Mouse (Mus musculus): Measurements from ENCODE around the gene Nupl2.

Nupl2 gene

DNA sequence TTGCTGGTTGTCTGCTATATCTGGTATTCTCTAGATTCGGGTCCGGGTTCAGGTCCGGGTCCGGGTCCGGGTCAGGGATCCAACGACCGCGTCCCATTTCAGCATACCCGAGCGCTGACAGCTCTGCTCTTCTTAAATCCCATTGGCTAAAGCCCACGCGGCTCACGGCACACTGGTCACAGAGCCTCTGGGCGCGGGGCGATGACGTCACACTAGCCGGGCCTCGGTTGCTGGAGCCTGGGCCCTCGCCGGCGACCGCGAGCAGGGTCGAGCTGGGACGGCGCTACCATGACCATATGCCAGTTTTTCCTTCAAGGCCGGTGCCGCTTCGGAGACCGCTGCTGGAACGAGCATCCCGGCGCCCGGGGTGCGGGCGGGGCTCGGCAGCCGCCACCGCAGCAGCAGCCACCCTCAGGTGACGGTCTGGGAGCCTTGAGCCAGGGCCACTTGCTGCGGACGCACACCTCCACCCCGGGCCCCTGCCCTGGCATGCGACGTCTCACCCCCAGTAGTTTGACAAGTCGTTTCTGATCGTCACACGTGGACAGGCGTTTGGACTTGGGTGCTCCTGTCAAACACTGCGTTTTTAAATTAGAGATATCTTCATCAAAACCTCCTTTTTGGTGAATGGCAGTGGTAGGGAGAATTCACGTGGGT lies at the start of gene Nupl2:
Gene Nupl2, plus strand, starts transcription at position 175 of the 657 bp plus-strand sequence.
- DNase-seq (ENCODE audit: low read depth), result peak; percentile 94

DNA sequence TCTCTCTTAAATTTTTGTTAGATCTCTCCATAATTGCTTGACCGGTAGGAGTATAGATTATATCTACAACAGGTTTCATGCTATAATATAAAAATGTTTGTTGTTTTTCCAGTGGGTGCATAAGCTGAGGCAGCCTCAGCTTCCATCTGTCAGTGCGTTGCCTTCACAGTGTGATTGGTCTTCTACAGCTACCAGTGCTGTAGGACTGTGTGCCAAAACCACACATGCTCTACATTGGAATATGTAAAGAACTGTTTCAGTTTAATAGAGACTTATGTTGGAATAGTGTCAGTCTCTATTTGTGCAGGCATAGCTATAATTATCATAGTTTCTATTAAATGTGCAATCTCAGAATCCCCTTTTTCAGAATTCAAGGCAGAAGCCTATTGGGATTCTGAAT lies 42.5 kb upstream of the Nupl2 start:
- DNase-seq (ENCODE audit: low read depth), result no peak

DNA sequence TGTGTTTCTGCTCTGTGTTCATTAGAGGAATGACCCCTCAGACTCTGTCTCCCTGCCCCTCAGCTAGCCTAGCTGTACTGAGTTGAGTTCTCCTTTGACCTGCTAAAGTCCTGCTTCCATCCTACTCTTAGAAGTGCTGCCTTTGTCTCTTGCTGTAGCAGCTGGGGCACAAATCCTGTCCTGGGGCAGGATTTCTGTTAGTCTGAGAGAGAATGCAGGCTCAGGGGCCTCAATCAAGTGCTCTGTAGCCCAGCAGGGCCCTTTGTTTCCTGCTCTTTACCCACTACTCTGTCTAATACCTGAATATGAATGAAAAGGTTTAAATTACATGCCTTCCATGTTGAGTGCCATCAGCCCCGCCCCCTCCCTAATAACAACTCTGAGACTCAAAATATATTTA lies 40.6 kb upstream of the Nupl2 start:
- no peak for DNase-seq (ENCODE audit: low read depth)

DNA sequence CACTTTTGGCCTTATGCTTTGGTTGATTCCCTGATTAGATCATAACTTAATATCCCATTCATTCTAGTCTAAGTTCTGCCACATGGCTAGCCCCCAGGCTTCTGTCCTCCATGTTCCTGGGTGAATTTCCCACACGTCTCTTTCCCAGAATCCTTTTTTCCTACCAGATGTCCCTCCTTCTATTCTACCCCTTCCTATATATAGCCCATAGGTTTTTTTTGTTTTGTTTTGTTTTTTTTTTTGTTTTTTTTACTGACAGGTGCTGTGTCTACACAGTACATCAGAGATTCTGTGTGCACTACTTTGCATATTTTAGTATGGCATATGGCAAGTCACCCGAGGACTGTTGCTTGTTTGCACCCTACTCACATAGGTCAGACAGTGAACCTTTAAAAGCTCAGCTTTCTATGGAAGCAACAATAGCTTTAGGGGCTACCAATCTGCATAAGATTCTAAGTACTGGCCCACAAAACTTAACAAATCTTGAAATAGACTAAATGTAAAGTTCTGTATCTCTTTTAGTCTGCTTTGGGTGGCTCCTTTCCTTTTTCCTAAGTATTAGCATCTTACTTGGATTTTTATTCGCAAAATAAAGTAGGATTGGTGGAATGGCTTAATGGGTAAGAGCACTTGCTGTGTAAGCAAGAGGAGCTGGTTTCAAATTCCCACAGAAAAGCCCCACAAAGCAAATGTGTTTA lies 40.0 kb upstream of the Nupl2 start:
- DNase-seq (ENCODE audit: low read depth), result no peak

DNA sequence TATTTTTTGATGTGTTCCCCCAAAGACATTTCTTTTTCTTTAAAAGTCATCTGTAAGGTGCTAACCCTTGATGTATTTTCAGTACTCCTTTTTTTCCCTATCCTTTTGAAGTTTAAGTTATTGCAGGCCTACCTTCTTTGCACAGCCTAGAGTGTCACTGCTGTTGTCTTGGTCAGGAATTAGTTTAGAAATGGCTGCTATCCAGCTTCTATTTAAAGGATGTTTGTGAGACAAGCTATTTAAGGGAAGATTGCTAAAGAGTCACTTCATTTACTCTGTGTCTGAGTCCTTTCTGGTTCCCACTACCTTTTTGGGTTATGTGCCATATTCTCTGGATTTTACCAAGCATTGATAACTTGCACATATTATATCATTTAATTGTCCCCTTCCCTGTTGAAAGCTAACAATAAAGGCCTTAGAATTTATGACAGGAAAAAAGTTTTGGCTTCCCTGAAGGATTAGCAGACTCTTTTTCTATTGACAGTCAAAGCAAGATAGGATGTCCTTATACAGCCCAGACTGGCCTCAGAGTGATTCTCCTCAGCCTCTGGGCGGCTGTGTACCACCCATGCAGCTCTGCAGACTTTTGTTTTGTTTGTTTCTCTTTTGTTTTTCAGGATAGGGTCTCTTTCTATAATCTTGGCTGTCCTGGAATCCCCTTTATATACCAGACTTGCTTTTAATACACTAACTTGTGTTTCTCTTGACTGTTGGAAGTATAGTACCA lies 38.7 kb upstream of the Nupl2 start:
- DNase-seq (ENCODE audit: low read depth), result no peak

DNA sequence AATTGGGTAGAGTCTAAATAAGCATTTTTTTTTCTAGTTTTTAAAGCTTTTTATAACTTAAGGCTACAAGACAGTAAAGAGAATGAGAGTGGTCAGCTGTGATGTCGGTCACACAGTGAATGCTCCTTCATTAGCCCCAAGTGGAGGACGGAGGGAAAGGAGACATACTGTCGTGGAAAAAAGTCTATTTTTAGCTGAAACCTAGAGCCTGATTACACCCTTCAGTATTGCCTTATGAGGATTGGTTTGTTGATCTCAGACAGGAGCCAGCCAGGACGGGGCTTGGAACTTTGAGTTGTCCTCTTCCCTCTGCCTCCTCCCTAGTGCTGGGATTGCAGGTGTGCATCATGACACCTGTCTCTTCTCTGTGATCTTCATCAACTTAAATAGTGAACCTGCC lies 37.8 kb upstream of the Nupl2 start:
- no peak for DNase-seq (ENCODE audit: low read depth)

DNA sequence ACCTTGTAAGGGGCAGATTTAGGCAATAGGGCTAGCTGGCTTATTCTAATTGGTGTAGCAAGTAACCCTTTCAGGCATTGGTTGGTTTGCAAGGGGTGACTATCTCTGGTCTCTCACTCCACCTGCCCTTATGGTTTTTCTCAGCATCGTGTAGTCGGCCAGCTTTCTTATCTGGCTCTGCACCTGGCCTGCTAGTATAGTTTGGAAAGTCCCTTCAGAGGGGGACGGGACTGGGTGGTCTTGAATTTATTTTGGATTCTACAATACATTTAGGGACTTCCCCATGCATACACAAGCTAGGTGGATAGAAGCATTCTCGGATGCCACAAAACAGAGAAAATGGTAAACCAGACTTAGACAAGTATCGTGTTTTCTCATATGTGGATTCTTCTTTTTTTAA lies 17.8 kb upstream of the Nupl2 start:
- DNase-seq (ENCODE audit: low read depth), result no peak

DNA sequence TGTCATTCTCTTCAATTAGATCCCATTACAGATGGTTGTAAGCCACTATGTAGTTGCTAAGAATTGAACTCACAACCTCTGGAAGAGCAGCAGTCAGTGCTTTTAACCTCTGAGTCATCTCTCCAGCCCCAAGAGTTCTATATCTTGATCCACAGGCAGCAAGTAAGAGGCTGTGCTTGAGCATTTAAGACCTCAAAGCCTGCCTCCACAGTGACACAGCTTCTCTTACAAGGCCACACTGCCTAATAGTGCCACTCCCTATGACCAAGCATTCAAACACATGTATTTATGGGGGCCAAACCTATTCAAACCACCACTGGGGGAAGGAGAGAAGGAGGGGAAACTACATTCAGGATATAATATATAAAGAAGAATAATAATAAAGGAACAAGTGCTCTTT lies 12.6 kb upstream of the Nupl2 start:
- DNase-seq (ENCODE audit: low read depth), result no peak

DNA sequence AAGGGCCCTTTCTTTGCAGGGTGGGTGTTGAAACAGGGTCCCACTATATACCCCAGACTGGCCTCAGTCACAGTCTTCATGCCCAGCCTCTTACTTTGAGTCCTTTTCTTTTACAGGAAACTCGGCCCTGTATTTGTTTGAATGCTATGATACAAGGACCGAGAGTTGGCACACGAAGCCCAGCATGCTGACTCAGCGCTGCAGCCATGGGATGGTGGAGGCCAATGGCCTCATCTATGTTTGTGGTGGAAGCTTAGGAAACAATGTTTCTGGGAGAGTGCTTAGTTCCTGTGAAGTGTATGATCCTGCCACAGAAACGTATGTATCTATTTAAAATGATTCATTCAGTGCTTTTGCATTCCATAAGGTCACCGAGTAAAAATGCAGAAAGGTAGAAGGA lies 8.0 kb upstream of the Nupl2 start:
- DNase-seq (ENCODE audit: low read depth), result no peak

DNA sequence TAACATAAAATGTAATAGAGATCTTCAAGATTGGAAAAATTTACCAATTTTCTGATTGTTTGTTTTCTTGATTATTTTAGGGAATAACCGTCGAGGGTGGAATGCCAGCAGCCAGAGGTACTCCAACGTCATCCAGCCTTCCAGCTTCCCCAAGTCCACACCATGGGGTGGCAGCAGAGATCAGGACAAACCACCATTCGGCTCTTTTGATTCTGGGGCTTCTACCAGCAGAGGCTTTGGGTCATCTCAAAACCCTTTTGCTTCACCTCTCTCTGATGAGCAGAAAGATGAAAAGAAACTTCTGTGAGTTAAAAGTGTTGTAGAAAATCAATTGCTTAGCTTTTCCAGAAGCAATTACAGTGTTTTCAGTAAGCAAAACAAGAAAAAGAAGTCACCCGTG lies 2.5 kb downstream of the Nupl2 start:
- peak; percentile 21 for DNase-seq (ENCODE audit: low read depth)

DNA sequence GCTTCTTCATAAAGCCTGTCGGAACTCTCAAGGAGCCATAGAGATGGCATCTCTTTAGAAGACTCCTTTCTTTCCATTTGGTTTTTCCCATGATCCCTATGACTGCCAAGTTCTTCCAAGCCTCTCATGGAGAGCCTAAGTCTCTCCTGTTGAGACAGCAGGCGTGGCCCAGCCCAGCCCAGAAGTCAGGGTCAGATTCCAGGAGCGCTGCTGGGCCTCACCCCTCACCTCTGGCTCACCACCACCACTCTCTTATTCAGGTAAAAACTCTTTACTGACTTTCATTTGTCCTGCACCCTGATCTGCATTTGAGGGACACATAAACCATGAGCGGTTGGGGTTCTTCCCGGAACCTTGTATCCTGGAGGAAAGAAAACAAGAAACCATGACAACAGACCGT lies 5.1 kb downstream of the Nupl2 start:
- DNase-seq (ENCODE audit: low read depth), result no peak

DNA sequence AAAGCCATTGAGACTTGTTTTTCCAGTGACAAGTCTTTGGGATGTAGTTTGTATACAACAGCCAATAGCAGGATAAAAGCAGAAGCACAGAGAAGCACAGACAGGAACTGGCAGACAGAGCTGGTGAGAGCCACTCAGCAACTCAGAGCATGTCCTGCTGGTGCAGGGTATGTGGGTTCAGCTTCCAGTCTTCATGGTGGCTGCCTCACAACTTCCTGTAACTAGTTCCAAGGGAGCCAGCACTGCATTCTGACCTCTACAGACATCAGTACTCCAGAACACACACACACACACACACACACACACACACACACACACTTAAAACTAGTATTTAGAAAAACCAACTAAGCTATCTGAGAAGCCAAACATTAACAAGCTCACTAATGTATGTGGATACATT lies 7.3 kb downstream of the Nupl2 start:
- no peak for DNase-seq (ENCODE audit: low read depth)

DNA sequence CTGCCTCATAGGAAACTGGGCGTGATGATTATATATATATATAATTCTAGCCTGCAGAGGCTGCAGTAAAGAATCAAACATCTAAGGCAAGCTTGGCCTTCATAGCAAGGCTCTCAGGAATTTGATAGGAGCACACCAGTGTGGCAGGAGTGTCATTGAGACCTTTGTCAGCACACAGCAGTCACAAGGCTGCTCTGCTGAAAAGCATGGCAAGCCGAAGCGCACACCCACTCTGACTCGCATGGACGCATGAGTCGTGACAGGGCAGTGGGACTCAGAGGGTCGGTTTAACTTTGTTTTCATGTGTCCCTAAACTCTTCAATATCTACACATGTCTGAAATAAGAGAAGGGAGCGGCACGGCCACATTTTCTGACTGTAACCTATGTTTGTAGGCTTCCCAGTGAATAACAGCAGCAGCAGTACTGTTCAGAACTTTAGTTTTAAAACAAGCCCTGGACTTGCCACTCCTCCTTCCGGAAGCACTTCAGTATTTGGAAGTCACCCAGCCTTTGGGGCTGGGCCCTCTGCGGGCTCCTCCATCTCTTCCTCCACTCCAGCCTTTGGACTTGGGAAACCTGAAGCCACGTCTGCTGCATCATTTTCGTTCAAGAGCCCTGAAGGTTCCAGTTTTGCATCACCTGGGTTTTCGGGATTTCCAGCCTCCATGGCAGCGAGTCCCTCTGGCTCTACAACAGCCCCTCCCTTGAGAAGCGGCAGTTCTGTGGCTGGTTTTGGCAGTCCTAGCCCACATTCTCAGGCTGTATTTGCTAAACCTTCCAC lies 16.9 kb downstream of the Nupl2 start:
- DNase-seq (ENCODE audit: low read depth), result no peak

DNA sequence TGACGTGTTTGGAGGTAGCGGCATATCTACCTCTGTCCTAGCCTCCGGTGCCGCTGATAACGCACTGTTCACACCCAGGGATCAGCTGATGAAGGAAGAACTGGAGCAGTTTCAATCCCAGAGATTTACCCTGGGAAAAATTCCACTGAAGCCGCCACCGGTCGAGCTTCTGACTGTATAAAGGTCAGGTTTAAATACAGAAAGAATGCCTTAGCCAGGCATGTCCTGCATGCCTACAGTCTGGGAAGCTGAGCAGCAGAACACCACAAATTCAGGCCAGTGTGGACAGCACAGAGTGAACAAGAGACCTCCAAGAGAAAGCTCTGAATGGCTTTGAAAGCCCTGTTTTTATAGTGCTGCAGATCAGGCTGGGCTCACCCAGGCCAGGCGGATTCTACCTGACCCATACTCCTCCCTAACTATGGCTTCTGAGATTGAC lies 17.6 kb downstream of the Nupl2 start:
- DNase-seq (ENCODE audit: low read depth), result no peak

DNA sequence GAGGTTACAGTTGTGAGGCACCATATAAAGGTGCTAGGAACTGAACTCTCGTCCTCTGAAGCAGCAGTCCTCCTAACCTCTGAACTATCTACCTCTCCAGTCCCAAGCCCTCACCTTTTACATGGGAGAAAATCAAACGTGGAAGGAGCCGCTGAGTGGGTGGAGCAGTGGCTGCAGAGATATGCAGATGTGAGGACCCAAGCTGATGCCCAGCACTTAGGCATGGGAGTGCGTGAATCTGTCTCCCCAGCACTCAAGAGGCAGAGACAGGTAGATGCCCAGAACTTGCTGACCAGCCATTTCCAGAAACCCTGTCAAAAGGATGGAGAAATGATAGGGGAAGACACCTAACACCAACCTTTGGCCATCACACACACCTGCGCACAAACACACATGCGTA lies 18.3 kb downstream of the Nupl2 start:
- DNase-seq (ENCODE audit: low read depth), result no peak

DNA sequence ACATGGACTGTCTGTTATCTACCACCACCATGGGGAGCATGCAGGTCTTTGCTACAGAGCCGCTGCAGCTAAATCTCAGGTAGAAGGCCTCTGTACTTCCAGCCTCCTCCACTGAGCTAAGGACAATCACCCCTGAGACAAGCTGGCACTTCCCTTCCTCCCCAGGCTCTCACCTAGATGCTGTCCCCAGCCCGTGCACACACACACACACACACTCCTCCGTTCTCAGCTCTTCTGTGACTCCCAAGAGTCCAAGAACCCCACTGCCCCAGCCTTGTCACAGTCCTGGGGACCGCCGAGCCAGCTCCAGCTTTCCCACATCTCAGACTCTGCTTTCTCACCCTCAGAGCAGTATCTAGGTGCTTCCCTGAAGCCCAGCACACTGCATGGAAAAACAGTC lies 19.2 kb downstream of the Nupl2 start:
- DNase-seq (ENCODE audit: low read depth), result no peak

DNA sequence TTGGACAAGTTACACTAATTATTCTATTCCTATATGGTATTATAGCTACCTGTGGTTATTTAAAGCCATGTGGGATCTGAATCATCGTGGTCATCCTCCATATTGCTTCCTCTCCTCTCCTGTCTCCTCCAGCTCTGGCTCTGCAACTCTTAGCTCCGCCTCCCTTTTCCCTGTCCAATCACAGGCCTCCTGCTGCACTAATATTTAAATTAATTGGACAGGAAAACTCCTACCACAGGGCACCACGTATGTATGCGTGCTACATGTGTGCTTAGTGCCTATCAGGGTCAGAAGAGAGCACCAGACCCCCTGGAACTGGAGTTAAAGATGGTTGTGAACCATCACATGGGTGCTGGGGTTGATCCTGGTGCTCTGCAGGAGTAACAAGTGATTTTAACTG lies 23.7 kb downstream of the Nupl2 start:
- no peak for DNase-seq (ENCODE audit: low read depth)

DNA sequence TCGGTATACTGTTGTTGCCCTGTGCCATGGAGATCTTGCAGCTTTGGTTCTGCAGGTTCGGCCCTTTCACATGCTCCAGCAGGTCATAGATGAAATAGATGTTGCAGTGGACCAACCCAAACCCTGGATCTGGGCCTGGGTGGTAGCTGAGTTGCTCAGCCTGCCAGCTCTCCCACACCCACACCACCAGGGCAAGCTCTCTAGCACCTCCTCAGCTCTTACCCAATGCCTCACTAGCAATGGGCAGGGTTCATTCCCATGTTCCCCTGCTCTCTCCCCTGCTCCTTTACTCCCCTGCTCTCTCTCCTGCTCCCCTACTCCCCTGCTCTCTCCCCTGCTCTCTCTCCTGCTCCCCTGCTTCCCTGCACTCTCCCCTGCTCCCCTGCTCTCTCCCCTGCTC lies 27.1 kb downstream of the Nupl2 start:
- DNase-seq (ENCODE audit: low read depth), result no peak

DNA sequence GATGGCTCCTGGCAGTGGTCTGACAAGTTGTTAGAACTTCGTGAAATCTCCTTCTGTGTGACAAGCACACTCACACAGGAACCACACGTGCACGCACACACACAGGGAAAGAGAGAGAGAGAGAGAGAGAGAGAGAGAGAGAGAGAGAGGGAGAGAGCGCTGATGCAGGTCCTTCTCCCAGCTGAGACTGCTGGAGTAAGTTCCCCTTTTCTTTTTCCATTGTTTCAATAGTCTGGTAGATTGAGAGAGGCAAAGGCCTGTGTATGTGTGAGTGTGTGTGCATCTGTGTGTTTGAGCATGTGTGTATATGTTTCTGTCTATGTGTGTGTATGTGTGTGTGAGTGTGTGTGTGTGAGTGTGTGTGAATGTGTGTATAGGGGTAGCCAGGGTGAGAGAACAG lies 36.2 kb downstream of the Nupl2 start:
- DNase-seq (ENCODE audit: low read depth), result no peak

DNA sequence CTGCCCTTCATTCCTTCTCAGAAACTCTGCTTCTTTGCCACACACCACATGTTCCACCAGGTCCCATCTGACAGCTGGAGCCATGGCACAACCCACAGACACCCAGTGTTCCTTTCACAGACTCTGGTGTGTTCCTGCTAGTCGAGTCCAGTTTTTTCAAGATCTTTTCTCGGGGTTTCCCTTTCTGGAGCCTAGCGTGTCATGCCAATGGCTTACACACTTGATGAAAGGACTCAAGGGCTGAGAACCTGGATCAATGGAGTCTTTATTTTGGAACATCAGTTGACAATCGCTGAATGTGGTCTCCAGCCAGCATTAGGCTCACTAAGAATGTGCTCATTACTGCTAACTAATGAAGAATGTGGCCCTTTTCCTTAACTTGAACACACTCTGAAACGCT lies 37.7 kb downstream of the Nupl2 start:
- no peak for DNase-seq (ENCODE audit: low read depth)

DNA sequence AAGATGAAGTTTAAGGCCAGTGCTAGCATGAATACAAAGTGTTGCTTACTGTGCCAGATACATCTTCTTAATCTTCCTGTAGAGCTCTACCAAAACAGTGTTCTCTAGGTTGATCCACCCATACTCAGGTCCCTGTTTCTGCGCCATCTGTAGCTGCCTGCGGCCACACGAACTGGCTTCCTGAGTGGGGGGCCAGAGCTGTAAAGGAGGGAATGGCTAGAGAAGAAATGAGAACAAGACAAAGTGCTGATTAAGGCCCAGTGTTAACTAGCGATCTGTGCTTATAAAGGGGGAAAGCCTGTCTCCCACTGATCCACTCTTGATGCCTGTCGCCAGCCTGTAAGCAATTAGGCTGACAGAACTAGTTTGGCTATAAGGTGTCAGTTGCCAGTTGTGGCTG lies 38.5 kb downstream of the Nupl2 start:
- DNase-seq (ENCODE audit: low read depth), result no peak

DNA sequence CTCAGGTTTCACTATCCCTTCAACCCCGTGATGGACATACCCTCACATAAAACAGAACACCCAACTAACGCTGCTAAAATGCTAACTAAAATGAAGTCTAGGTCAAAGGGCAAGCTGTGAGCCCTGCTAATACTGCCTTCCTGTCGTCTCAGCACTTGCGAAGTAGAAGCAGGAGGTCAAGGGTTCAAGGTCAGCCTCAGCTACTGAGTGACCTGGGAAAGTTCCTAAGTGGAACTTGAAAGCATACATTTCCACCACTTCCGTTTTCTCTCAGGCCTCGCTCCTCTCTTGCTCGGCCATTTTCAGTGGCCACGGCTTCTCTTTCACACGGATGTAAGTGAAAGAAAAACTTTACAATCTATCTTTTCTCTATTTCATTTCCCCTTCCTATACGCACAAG lies 43.2 kb downstream of the Nupl2 start:
- no peak for DNase-seq (ENCODE audit: low read depth)

DNA sequence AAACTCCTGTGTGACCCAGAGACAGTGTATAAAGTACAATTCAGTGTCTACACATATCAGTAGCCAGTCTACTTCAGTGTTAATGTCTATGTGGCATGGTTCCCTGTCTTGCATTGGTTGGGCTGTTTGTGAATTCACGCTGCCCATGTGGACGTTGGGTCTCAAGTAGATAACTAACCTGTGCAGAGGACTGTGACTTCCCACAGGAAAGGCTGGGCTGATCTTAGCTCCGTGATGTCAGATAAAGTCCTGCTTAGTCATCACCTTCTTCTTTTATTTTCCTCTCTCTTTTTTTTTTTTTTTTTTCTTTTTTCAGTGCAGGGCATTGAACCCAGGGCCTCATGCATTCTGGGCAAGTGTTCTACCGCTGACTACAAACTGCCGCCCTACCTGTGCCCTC lies 43.7 kb downstream of the Nupl2 start:
- DNase-seq (ENCODE audit: low read depth), result peak; percentile 58

Data from 416B (cell line).